8 mouse cellular contexts compared by ENCODE assay signal in genomic region chr13:20090711-20091603, GRCm38 (mm10). TPM values are rescaled to one million over a fixed set of nuclear protein-coding genes. Genes with fewer than 3 reads are reported as not detected.
A peak's percentile ranks its signal among the peaks of the same experiment; 100 is the strongest.
DNase-seq lines count a peak whose midpoint lies in the region; ATAC-seq and TF ChIP-seq lines count a peak whose summit lies in the region.

No protein-coding gene starts in this region.

- ATAC-seq in embryonic facial prominence, embryonic 13.5 days (ENCODE audit: insufficient number of reproducible peaks, insufficient read depth, low FRiP score, low TSS enrichment, low read depth), result peak; percentile 50
- ATAC-seq in heart, embryonic 16.5 days (replicated peaks; ENCODE audit: extremely low read depth, insufficient read depth, low FRiP score), result peak; percentile 58
- peak; percentile 58 for ATAC-seq in lung, postnatal 0 days

- H3K27me3 ChIP-seq in embryonic facial prominence, embryonic 13.5 days, result peaks cover 18% of the 10 kb centered on the region
- no peaks in the 10 kb centered on the region for H3K27me3 ChIP-seq in heart, embryonic 16.5 days (ENCODE audit: control insufficient read depth, insufficient read depth, low read length)
- H3K27me3 ChIP-seq in lung, postnatal 0 days (replicated peaks; ENCODE audit: insufficient read depth, low read length), result no peaks in the 10 kb centered on the region

- peak overlapping the region; percentile 76 for H3K27ac ChIP-seq in embryonic facial prominence, embryonic 13.5 days
- H3K27ac ChIP-seq in heart, embryonic 16.5 days (ENCODE audit: low read length), result peak overlapping the region; percentile 81
- H3K27ac ChIP-seq in layer of hippocampus, adult 2 months, result peak overlapping the region; percentile 88
- H3K27ac ChIP-seq in lung, postnatal 0 days (ENCODE audit: low read length), result peak overlapping the region; percentile 94

- no peaks in the 10 kb centered on the region for H3K9me3 ChIP-seq in embryonic facial prominence, embryonic 13.5 days
- H3K9me3 ChIP-seq in heart, embryonic 16.5 days (replicated peaks; ENCODE audit: control insufficient read depth, low read length), result 0 out of 2 replicates have a peak, but pooled peaks cover 2% of the 10 kb centered on the region
- H3K9me3 ChIP-seq in lung, postnatal 0 days (ENCODE audit: low read length), result no peaks in the 10 kb centered on the region

- no peak for TF ChIP-seq CTCF in layer of hippocampus, adult 2 months (conservative IDR thresholded peaks at IDR 0.05)
- TF ChIP-seq CTCF in lung, postnatal 0 days (IDR thresholded peaks at IDR 0.05), result no peak

- TF ChIP-seq EP300 in lung, postnatal 0 days (IDR thresholded peaks at IDR 0.05), result no peak

- peak; percentile 30 to 66 for DNase-seq in urinary bladder, adult 18-20 months (ENCODE audit: low spot score in 2 of 2)
- DNase-seq in urinary bladder, postnatal 10 days (ENCODE audit: low spot score), result no peak
- peak in 1 of 2 experiments; percentile 42 for DNase-seq in layer of hippocampus, adult 2 months (ENCODE audit: low spot score in 2 of 2)
- DNase-seq in lung, postnatal 0 days (ENCODE audit: low spot score), result peak; percentile 61
- peak; percentile 44 for DNase-seq in ovary, postnatal 10 days (ENCODE audit: low spot score)
- DNase-seq in thymus, postnatal 10 days (ENCODE audit: low spot score in 2 of 2), result peak; percentile 51 to 66

- H3K4me2 ChIP-seq in embryonic facial prominence, embryonic 13.5 days, result peak overlapping the region; percentile 96
- peak overlapping the region; percentile 98 for H3K4me2 ChIP-seq in heart, embryonic 16.5 days (ENCODE audit: low read depth, low read length)
- H3K4me2 ChIP-seq in lung, postnatal 0 days (replicated peaks; ENCODE audit: low read depth, low read length), result peak overlapping the region; percentile 89

- no peaks in the 10 kb centered on the region for H3K36me3 ChIP-seq in embryonic facial prominence, embryonic 13.5 days
- H3K36me3 ChIP-seq in heart, embryonic 16.5 days (ENCODE audit: control insufficient read depth, insufficient read depth), result no peaks in the 10 kb centered on the region
- H3K36me3 ChIP-seq in lung, postnatal 0 days (ENCODE audit: insufficient read depth, low read length), result no peaks in the 10 kb centered on the region

- WGBS in embryonic facial prominence, embryonic 13.5 days, result under 1% methylated on average over 77 of the region's 93 CpGs
- under 1% methylated on average over 89 of the region's 93 CpGs for WGBS in heart, embryonic 16.5 days
- 3% methylated on average over 64 of the region's 93 CpGs for WGBS in lung, postnatal 0 days

- peak overlapping the region; percentile 82 for H3K9ac ChIP-seq in embryonic facial prominence, embryonic 13.5 days
- H3K9ac ChIP-seq in heart, embryonic 16.5 days (ENCODE audit: low read length), result peak overlapping the region; percentile 82
- H3K9ac ChIP-seq in lung, postnatal 0 days (replicated peaks; ENCODE audit: low read depth), result peak overlapping the region; percentile 84

- H3K4me3 ChIP-seq in embryonic facial prominence, embryonic 13.5 days, result peak overlapping the region; percentile 76
- H3K4me3 ChIP-seq in heart, embryonic 16.5 days (ENCODE audit: low read length), result peak overlapping the region; percentile 73
- H3K4me3 ChIP-seq in layer of hippocampus, adult 2 months, result peak overlapping the region; percentile 81
- peak overlapping the region; percentile 94 for H3K4me3 ChIP-seq in lung, postnatal 0 days (ENCODE audit: low read depth, low read length)

- H3K4me1 ChIP-seq in embryonic facial prominence, embryonic 13.5 days, result peaks cover 6% of the 10 kb centered on the region
- H3K4me1 ChIP-seq in heart, embryonic 16.5 days (ENCODE audit: control insufficient read depth, insufficient read depth, low read length), result peaks cover 11% of the 10 kb centered on the region
- H3K4me1 ChIP-seq in lung, postnatal 0 days (ENCODE audit: insufficient read depth, low read depth, low read length), result peaks cover 21% of the 10 kb centered on the region

RNA-seq across cellular contexts. Expression of gene Elmo1, which starts 0.6 kb away (rescaled TPM):
- 15.6 and 18.1 TPM in 2 replicates for polyA plus RNA-seq in embryonic facial prominence, embryonic 13.5 days (2015; fragmentation: Nextera tagmentation; extraction: Ambion mirVana)
- 17.2 and 17.7 TPM in 2 replicates for polyA plus RNA-seq in heart, embryonic 16.5 days (2015; fragmentation: Nextera tagmentation; extraction: Ambion mirVana)
- 10 to 100 TPM; 27.4 to 27.9 TPM for total RNA-seq in layer of hippocampus, adult 2 months (2021)
- polyA plus RNA-seq in lung, postnatal 0 days (2015; fragmentation: Nextera tagmentation; extraction: Ambion mirVana), result 20.8 and 21.9 TPM in 2 replicates
